Mouse (Mus musculus) urinary bladder, postnatal 4 days (tissue): ENCODE data around the gene Arhgef7.

ENCODE experiments used
- DNase-seq, 2 experiments: peaks; one replicate each; pipeline ENCODE4 v3.0.0; 2021 to 2022; ENCODE audit warnings: low spot score in 2 of 2

The Arhgef7 gene

GRCm38 (mm10) chr8:11717194-11717593 is 10.3 kb upstream of the Arhgef7 start:
- DNase-seq: no peak

- DNase-seq: no peak
Measured at GRCm38 (mm10) chr8:11727273-11727650, 259 bp upstream of the Arhgef7 start.

- no peak for DNase-seq
Measured at GRCm38 (mm10) chr8:11728482-11729295, 1.2 kb downstream of the Arhgef7 start.

GRCm38 (mm10) chr8:11730271-11730940 is 2.9 kb downstream of the Arhgef7 start:
- DNase-seq: no peak

- no peak for DNase-seq
Measured at GRCm38 (mm10) chr8:11735672-11736235, 8.2 kb downstream of the Arhgef7 start.

- no peak for DNase-seq
Measured at GRCm38 (mm10) chr8:11737096-11737495, 9.6 kb downstream of the Arhgef7 start.

- DNase-seq: no peak
Measured at GRCm38 (mm10) chr8:11739082-11739481, 11.6 kb downstream of the Arhgef7 start.

- no peak for DNase-seq
Measured at GRCm38 (mm10) chr8:11740857-11741256, 13.3 kb downstream of the Arhgef7 start.

- DNase-seq: no peak
Measured at GRCm38 (mm10) chr8:11743580-11743979, 16.1 kb downstream of the Arhgef7 start.

GRCm38 (mm10) chr8:11746850-11747600 is 19.5 kb downstream of the Arhgef7 start:
- no peak for DNase-seq

GRCm38 (mm10) chr8:11749472-11749871 is 22.0 kb downstream of the Arhgef7 start:
- DNase-seq: no peak

- DNase-seq: no peak
Measured at GRCm38 (mm10) chr8:11752338-11752737, 24.8 kb downstream of the Arhgef7 start.

- no peak for DNase-seq
Measured at GRCm38 (mm10) chr8:11753155-11753941, 25.8 kb downstream of the Arhgef7 start.

- no peak for DNase-seq
Measured at GRCm38 (mm10) chr8:11754723-11755122, 27.2 kb downstream of the Arhgef7 start.

GRCm38 (mm10) chr8:11755873-11756272 is 28.4 kb downstream of the Arhgef7 start:
- DNase-seq: peak; percentile 36 to 69

- DNase-seq: peak; percentile 88 to 94
Measured at GRCm38 (mm10) chr8:11757568-11758481, 30.3 kb downstream of the Arhgef7 start.

GRCm38 (mm10) chr8:11758482-11759281 is 31.2 kb downstream of the Arhgef7 start:
- DNase-seq: no peak

GRCm38 (mm10) chr8:11761551-11761950 is 34.0 kb downstream of the Arhgef7 start:
- no peak for DNase-seq

GRCm38 (mm10) chr8:11762048-11762447 is 34.5 kb downstream of the Arhgef7 start:
- no peak for DNase-seq
